Mouse (Mus musculus): ENCODE data around the gene Akap17b.

DNA sequence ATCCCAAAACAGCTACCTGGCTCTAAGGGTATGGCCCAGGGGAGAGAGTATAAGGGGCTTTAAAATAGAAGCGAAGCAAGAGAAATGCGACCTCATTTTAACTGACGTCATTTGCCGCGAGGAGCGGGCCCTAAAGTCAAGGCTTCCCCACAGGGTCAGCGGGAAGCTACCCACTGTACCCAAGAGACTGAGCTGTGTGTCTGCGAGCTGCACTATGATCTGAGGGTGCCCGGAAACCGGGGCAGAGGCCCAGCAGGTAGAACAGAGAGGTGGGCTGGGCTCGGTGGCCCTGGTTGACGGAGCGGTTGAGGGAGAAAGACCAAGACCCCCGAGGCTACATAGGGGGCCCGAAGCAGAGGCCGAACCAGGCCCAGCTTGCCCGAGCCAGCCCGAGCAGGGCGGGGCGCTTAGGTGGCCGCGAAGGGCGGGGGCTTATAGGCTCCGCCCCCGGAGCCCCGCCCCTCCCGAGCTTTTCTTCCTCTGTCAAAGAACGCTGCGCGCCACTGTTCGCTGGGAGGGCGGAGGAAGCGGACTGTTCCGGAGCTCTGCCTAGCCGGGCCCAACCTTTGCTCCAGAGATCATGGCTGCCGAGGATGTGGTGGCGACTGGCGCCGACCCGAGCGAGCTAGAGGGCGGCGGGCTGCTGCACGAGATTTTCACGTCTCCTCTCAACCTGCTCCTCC, 47.3 kb downstream of the Akap17b start, which contains the start of gene Pgrmc1:
- TF ChIP-seq GATA1 (IDR thresholded peaks at IDR 0.05; ENCODE audit: borderline replicate concordance, low read length) (no peak), FLI1 (IDR thresholded peaks at IDR 0.05; ENCODE audit: low read length) (no peak)
